Mouse (Mus musculus): ENCODE measurements around the gene Sgca.

- no peak for TF ChIP-seq POLR2A (IDR thresholded peaks at IDR 0.05; ENCODE audit: low read depth, low read length)
- TF ChIP-seq CTCF (IDR thresholded peaks at IDR 0.05; ENCODE audit: borderline replicate concordance, insufficient read depth, low read length) = 0 out of 2 replicates have a peak, but pooled peaks have one; percentile 25
Observed at GRCm38 (mm10) chr11:94970210-94970943, 5.8 kb downstream of the Sgca start.
